Mouse (Mus musculus): ENCODE results near the gene Prepl. TPM values are rescaled to one million over a fixed set of nuclear protein-coding genes. Genes with fewer than 3 reads are reported as not detected.

Gene Prepl
- total and polyA plus RNA-seq, 2 experiments from 2014 or later: 94.0 to 124 TPM

- ATAC-seq: 0 out of 2 replicates have a peak, but pooled peaks have one; percentile 47
- DNase-seq (ENCODE audit: low spot score): peak; percentile 47
- Histone ChIP-seq H3K4me1 (ENCODE audit: insufficient read depth, low read length) (no peaks in the 10 kb centered on the region), H3K27ac (no peak overlapping the region), H3K9ac (replicated peaks; ENCODE audit: low read length) (no peak overlapping the region), H3K4me3 (ENCODE audit: low read length) (no peak overlapping the region), H3K36me3 (ENCODE audit: insufficient read depth, low read length) (peaks cover 4% of the 10 kb centered on the region; the same call in 1 of the 2 replicates), H3K9me3 (ENCODE audit: low read length) (0 out of 2 replicates have a peak, but pooled peaks cover 3% of the 10 kb centered on the region), H3K4me2 (ENCODE audit: low read depth, low read length) (no peak overlapping the region), H3K27me3 (ENCODE audit: insufficient read depth, low read length) (no peaks in the 10 kb centered on the region)
- 33% methylated on average over 7 of the region's 7 CpGs for WGBS
- TF ChIP-seq CTCF (IDR thresholded peaks at IDR 0.05; ENCODE audit: low read depth): no peak
Measured at GRCm38 (mm10) chr17:85101751-85102150, 11.7 kb upstream of the Prepl start.

- DNase-seq (ENCODE audit: low spot score) (no peak), ATAC-seq (no peak)
- Histone ChIP-seq H3K36me3 (ENCODE audit: insufficient read depth, low read length) (peaks cover 4% of the 10 kb centered on the region; the same call in 1 of the 2 replicates), H3K27me3 (ENCODE audit: insufficient read depth, low read length) (no peaks in the 10 kb centered on the region), H3K27ac (no peak overlapping the region), H3K9ac (replicated peaks; ENCODE audit: low read length) (no peak overlapping the region), H3K4me3 (ENCODE audit: low read length) (no peak overlapping the region), H3K4me1 (ENCODE audit: insufficient read depth, low read length) (no peaks in the 10 kb centered on the region), H3K4me2 (ENCODE audit: low read depth, low read length) (no peak overlapping the region), H3K9me3 (ENCODE audit: low read length) (0 out of 2 replicates have a peak, but pooled peaks cover 3% of the 10 kb centered on the region)
- no peak for TF ChIP-seq CTCF (IDR thresholded peaks at IDR 0.05; ENCODE audit: low read depth)
- WGBS: 86% methylated on average over 3 of the region's 3 CpGs
Measured at GRCm38 (mm10) chr17:85100232-85100631, 10.2 kb upstream of the Prepl start.

- Histone ChIP-seq H3K4me1 (ENCODE audit: insufficient read depth, low read length) (no peaks in the 10 kb centered on the region), H3K9me3 (ENCODE audit: low read length) (0 out of 2 replicates have a peak, but pooled peaks cover 3% of the 10 kb centered on the region), H3K36me3 (ENCODE audit: insufficient read depth, low read length) (peaks cover 4% of the 10 kb centered on the region; the same call in 1 of the 2 replicates), H3K27me3 (ENCODE audit: insufficient read depth, low read length) (no peaks in the 10 kb centered on the region), H3K4me3 (ENCODE audit: low read length) (no peak overlapping the region), H3K9ac (replicated peaks; ENCODE audit: low read length) (no peak overlapping the region), H3K4me2 (ENCODE audit: low read depth, low read length) (no peak overlapping the region), H3K27ac (no peak overlapping the region)
- 96% methylated on average over 7 of the region's 7 CpGs for WGBS
- TF ChIP-seq CTCF (IDR thresholded peaks at IDR 0.05; ENCODE audit: low read depth): no peak
- ATAC-seq (no peak), DNase-seq (ENCODE audit: low spot score) (no peak)
Measured at GRCm38 (mm10) chr17:85098677-85099323, 8.8 kb upstream of the Prepl start.

- Histone ChIP-seq H3K36me3 (ENCODE audit: insufficient read depth, low read length) (peaks cover 4% of the 10 kb centered on the region; the same call in 1 of the 2 replicates), H3K4me1 (ENCODE audit: insufficient read depth, low read length) (no peaks in the 10 kb centered on the region), H3K27ac (no peak overlapping the region), H3K4me3 (ENCODE audit: low read length) (no peak overlapping the region), H3K27me3 (ENCODE audit: insufficient read depth, low read length) (no peaks in the 10 kb centered on the region), H3K4me2 (ENCODE audit: low read depth, low read length) (no peak overlapping the region), H3K9me3 (ENCODE audit: low read length) (0 out of 2 replicates have a peak, but pooled peaks cover 3% of the 10 kb centered on the region), H3K9ac (replicated peaks; ENCODE audit: low read length) (no peak overlapping the region)
- WGBS: 97% methylated on average over 3 of the region's 3 CpGs
- DNase-seq (ENCODE audit: low spot score) (no peak), ATAC-seq (no peak)
- no peak for TF ChIP-seq CTCF (IDR thresholded peaks at IDR 0.05; ENCODE audit: low read depth)
Measured at GRCm38 (mm10) chr17:85096396-85096795, 6.4 kb upstream of the Prepl start.

- WGBS: 93% methylated on average over 6 of the region's 6 CpGs
- Histone ChIP-seq H3K9ac (replicated peaks; ENCODE audit: low read length) (no peak overlapping the region), H3K36me3 (ENCODE audit: insufficient read depth, low read length) (no peaks in the 10 kb centered on the region), H3K4me1 (ENCODE audit: insufficient read depth, low read length) (no peaks in the 10 kb centered on the region), H3K27me3 (ENCODE audit: insufficient read depth, low read length) (no peaks in the 10 kb centered on the region), H3K27ac (no peak overlapping the region), H3K4me2 (ENCODE audit: low read depth, low read length) (peak overlapping the region; percentile 68; the same call in 1 of the 2 replicates), H3K4me3 (ENCODE audit: low read length) (no peak overlapping the region), H3K9me3 (ENCODE audit: low read length) (no peaks in the 10 kb centered on the region)
- no peak for DNase-seq (ENCODE audit: low spot score)
- ATAC-seq: no peak
- TF ChIP-seq CTCF (IDR thresholded peaks at IDR 0.05; ENCODE audit: low read depth): no peak
Measured at GRCm38 (mm10) chr17:85091762-85092161, 1.7 kb upstream of the Prepl start.

GRCm38 (mm10) chr17:85089621-85090020, 420 bp downstream of the Prepl start:
- peak overlapping the region; percentile 90 for H3K9ac ChIP-seq (replicated peaks; ENCODE audit: low read length)
- no peaks in the 10 kb centered on the region for H3K27me3 ChIP-seq (ENCODE audit: insufficient read depth, low read length)
- peak overlapping the region; percentile 95 for H3K27ac ChIP-seq
- no peaks in the 10 kb centered on the region for H3K9me3 ChIP-seq (ENCODE audit: low read length)
- peak overlapping the region; percentile 85 for H3K4me3 ChIP-seq (ENCODE audit: low read length)
- no peaks in the 10 kb centered on the region for H3K4me1 ChIP-seq (ENCODE audit: insufficient read depth, low read length)
- H3K4me2 ChIP-seq (ENCODE audit: low read depth, low read length): peak overlapping the region; percentile 68
- under 1% methylated on average over 16 of the region's 16 CpGs for WGBS
- ATAC-seq: peak; percentile 28
- no peak for TF ChIP-seq CTCF (IDR thresholded peaks at IDR 0.05; ENCODE audit: low read depth)
- no peaks in the 10 kb centered on the region for H3K36me3 ChIP-seq (ENCODE audit: insufficient read depth, low read length)
- peak; percentile 46 for DNase-seq (ENCODE audit: low spot score)

- WGBS: 50% methylated on average over 6 of the region's 6 CpGs
- H3K9me3 ChIP-seq (ENCODE audit: low read length): no peaks in the 10 kb centered on the region
- no peaks in the 10 kb centered on the region for H3K27me3 ChIP-seq (ENCODE audit: insufficient read depth, low read length)
- H3K27ac ChIP-seq: peak overlapping the region; percentile 95
- H3K36me3 ChIP-seq (ENCODE audit: insufficient read depth, low read length): no peaks in the 10 kb centered on the region
- H3K4me3 ChIP-seq (ENCODE audit: low read length): peak overlapping the region; percentile 85
- no peak for TF ChIP-seq CTCF (IDR thresholded peaks at IDR 0.05; ENCODE audit: low read depth)
- no peak for ATAC-seq
- peak; percentile 14 for DNase-seq (ENCODE audit: low spot score)
- H3K9ac ChIP-seq (replicated peaks; ENCODE audit: low read length): peak overlapping the region; percentile 90
- peak overlapping the region; percentile 68 for H3K4me2 ChIP-seq (ENCODE audit: low read depth, low read length)
- no peaks in the 10 kb centered on the region for H3K4me1 ChIP-seq (ENCODE audit: insufficient read depth, low read length)
Measured at GRCm38 (mm10) chr17:85089011-85089410, 1.0 kb downstream of the Prepl start.

All from hindbrain, postnatal 0 days (tissue).